Mouse (Mus musculus): ENCODE measurements around the gene Rplp1. TPM values are rescaled to one million over a fixed set of nuclear protein-coding genes. Genes with fewer than 3 reads are reported as not detected.

Gene Rplp1
- 4,785 and 5,477 TPM in 2 replicates for total RNA-seq (2017)

DNA sequence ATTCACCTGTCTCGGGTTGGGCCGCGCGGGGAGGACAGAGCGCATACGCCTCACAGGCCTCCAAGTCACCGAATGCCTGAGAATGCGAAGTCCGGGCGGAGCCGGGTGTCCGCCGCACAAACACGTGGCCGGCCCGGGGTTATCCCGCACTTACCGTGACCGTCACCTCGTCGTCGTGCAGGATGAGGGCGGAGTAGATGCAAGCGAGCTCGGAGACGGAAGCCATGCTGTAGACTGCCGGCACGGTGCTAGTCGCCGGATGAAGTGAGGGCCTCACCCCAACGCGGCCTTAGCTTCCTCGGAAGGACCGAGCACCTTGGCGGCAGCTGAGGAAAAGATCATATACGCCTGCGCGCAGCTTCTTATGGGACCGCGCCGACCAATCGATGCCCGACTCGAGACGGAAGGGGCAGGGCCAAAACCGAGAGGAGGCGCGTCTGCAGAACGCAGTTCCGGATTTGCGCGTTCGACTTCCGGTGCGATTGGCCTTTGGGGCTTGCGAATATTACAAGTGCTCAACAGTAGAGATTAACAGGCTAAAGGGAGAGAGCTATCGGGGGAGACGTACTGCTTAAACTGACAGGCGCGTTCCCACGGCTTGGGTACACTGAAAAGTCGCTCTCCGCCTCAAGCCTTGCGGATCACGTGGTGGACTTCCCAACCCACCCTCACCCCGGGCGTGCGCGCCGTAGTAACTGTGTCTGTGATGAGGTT, at the start of gene Rplp1:
Gene Rplp1 (minus strand): TSS at position 340 of the 714 bp plus-strand sequence.
- peak; percentile 88 to 94 for ATAC-seq (replicated peaks in 1 of 2; ENCODE audit: insufficient read depth in 1 of 2, low FRiP score in 2 of 2, low TSS enrichment in 1 of 2, low read depth in 1 of 2, poor library complexity in 2 of 2, severe bottlenecking in 2 of 2)

GRCm38 (mm10) chr9:61963356-61963755, 49.0 kb upstream of the Rplp1 start:
- ATAC-seq (replicated peaks in 1 of 2; ENCODE audit: insufficient read depth in 1 of 2, low FRiP score in 2 of 2, low TSS enrichment in 1 of 2, low read depth in 1 of 2, poor library complexity in 2 of 2, severe bottlenecking in 2 of 2), result peak; percentile 37 to 40

- no peak for ATAC-seq (replicated peaks in 1 of 2; ENCODE audit: insufficient read depth in 1 of 2, low FRiP score in 2 of 2, low TSS enrichment in 1 of 2, low read depth in 1 of 2, poor library complexity in 2 of 2, severe bottlenecking in 2 of 2)
These were observed 46.8 kb upstream of the Rplp1 start for GRCm38 (mm10) chr9:61961181-61961580.

DNA sequence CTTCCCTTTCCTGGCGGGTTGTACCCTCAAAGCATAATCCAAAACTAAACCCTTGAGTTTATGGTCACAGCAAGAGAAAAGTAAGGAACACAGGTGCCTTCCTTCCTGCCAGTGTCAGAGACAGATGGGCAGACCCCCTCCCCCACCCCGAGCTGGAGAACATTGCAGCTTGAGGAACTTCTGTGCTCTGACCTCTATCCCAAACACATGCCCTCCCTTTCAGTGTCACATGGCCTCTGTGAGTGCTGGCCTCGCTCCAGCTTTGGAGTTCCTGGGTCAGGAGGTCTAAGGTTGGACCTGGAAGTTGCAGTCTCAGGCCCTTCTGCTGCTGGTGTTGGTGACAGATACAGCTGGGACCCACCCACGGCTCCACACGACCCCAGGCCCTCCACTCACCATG, 46.4 kb upstream of the Rplp1 start:
- ATAC-seq (replicated peaks in 1 of 2; ENCODE audit: insufficient read depth in 1 of 2, low FRiP score in 2 of 2, low TSS enrichment in 1 of 2, low read depth in 1 of 2, poor library complexity in 2 of 2, severe bottlenecking in 2 of 2), result no peak

DNA sequence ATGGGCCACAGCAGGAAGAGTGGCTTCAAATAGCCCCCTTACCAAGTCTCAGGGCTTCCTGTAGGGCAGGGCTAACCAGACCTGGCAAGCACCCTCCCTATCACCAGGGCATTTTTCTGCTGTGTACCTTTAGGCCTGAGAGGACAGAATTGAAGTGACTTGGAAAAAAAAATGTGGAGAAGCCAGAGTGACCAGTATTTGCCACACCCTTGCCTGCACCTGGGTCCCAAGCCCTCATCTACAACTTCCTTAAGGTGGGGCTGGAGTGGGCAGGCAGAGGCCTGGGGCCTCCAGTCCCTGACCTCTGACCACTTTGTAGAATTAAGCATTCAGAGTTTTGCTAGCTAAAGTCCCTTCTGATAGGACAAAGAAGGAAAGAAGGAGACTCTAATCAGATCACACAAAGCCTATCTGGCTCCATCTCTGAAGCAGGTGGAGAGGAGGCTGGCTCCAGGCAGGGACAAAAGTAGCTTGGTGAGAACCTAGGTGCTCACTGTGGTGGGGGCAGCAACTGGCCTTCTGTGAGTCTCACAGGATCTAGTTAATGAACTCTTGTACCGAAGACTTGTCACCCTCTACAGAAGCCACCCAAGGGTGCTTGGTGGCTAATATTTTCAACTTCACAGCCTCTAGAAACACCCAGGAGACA, 45.7 kb upstream of the Rplp1 start:
- ATAC-seq (replicated peaks in 1 of 2; ENCODE audit: insufficient read depth in 1 of 2, low FRiP score in 2 of 2, low TSS enrichment in 1 of 2, low read depth in 1 of 2, poor library complexity in 2 of 2, severe bottlenecking in 2 of 2), result no peak

- ATAC-seq (replicated peaks in 1 of 2; ENCODE audit: insufficient read depth in 1 of 2, low FRiP score in 2 of 2, low TSS enrichment in 1 of 2, low read depth in 1 of 2, poor library complexity in 2 of 2, severe bottlenecking in 2 of 2), result no peak; a peak in 1 of 4 replicates
These were observed 40.4 kb upstream of the Rplp1 start for GRCm38 (mm10) chr9:61954707-61955106.

GRCm38 (mm10) chr9:61952241-61952640, 37.9 kb upstream of the Rplp1 start:
- ATAC-seq (replicated peaks in 1 of 2; ENCODE audit: insufficient read depth in 1 of 2, low FRiP score in 2 of 2, low TSS enrichment in 1 of 2, low read depth in 1 of 2, poor library complexity in 2 of 2, severe bottlenecking in 2 of 2), result no peak

DNA sequence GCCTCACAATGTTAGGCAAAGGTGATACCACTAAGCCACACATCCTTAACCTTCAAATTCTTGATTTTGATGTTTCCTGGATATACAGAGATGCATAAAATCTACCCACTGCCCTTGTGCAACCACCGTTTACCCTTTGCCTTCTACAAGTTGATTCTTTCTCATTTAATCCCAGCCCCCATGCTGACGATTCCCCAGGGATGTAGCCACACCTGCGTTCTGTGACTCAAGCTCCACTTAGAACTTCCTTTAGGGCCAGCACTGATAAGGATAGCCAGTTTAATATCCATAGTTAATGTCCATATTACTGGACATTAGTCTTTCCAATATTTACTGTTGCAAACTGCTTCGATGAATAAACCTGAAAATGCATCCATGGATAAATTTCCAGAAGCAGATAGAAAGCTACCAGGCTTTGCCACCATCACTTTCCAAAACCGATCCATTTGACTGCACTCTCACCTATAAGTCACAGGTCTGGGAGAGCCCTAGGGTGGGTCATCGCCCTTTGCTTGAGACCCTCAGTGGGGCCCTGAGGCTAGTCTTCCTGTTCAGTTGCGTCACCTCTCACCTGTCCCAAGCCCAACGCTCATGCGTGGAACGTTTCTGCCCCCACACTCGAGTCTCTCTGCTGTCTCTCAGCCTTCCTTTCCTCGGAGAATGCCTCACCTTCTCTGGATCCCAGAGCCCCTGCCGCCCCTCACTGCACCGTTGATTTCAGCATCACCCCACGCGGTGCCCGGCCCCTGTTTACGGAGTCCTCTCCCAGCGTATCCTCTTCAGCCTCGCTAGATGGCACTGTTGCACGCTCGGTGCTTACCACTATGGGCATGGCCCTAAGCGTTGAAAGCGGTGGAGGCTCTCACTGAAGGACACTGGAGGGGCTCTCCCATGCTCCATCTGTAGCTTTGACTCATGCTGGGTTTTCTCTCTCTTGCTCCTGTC, 33.3 kb upstream of the Rplp1 start:
- peak; percentile 88 to 94 for ATAC-seq (replicated peaks in 1 of 2; ENCODE audit: insufficient read depth in 1 of 2, low FRiP score in 2 of 2, low TSS enrichment in 1 of 2, low read depth in 1 of 2, poor library complexity in 2 of 2, severe bottlenecking in 2 of 2)

GRCm38 (mm10) chr9:61946623-61947401, 32.5 kb upstream of the Rplp1 start, which contains the start of gene Kif23:
Gene Kif23 (minus strand): TSS chr9:61946774.
- peak; percentile 89 for ATAC-seq (replicated peaks in 1 of 2; ENCODE audit: insufficient read depth in 1 of 2, low FRiP score in 2 of 2, low TSS enrichment in 1 of 2, low read depth in 1 of 2, poor library complexity in 2 of 2, severe bottlenecking in 2 of 2)

DNA sequence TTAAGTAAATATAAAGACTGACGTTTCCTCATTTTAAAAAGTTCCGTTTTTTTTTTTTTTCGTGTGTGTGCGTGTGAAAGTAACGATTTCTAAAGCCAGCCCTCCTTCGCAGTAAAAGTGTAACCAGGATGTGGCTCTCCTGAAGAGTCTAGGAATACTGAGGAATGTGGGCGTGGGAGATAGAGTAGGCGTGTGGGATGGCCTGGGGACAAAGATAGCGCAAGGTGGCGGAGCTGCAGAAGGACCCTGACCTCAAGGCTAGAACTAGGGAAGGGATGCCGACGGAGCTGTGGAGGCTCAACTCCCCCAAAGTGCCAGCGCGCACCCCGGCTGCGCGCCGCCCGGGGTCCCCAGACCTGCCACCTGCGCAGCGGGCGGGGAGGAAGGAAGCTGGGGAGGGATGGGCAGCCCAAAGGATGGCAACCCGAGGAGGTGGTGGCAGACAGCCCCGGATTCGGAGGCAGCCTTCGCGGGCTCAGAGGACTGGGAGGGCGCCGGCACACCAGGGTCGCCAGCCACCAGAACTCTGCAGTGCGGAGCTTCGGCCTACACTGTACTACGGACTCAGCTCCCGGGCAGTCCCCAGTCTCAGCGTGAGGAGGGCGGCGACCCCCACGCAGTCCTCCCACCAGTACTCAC, 31.8 kb upstream of the Rplp1 start:
- peak; percentile 8 to 26; a peak in 2 of 4 replicates for ATAC-seq (replicated peaks in 1 of 2; ENCODE audit: insufficient read depth in 1 of 2, low FRiP score in 2 of 2, low TSS enrichment in 1 of 2, low read depth in 1 of 2, poor library complexity in 2 of 2, severe bottlenecking in 2 of 2)

- no peak for ATAC-seq (replicated peaks in 1 of 2; ENCODE audit: insufficient read depth in 1 of 2, low FRiP score in 2 of 2, low TSS enrichment in 1 of 2, low read depth in 1 of 2, poor library complexity in 2 of 2, severe bottlenecking in 2 of 2)
These were observed 26.7 kb upstream of the Rplp1 start for GRCm38 (mm10) chr9:61941054-61941453.

DNA sequence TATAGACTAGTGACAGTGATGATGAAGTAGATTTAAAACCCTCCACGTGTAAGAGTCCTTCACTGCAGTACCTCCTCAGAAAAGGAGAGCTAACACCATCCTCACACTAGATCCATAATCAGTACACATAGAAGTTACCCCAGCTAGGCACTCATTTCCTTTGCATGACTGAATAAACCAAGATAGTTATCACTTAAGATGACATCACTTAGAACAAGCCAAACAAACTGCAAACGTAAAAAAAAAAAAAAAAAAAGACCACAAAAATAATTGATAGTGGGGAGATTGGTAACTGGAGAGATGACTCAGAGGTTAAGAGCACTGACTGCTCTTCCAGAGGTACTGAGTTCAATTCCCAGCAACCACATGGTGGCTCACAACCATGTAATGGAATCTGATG, 19.0 kb upstream of the Rplp1 start:
- ATAC-seq (replicated peaks in 1 of 2; ENCODE audit: insufficient read depth in 1 of 2, low FRiP score in 2 of 2, low TSS enrichment in 1 of 2, low read depth in 1 of 2, poor library complexity in 2 of 2, severe bottlenecking in 2 of 2), result no peak

DNA sequence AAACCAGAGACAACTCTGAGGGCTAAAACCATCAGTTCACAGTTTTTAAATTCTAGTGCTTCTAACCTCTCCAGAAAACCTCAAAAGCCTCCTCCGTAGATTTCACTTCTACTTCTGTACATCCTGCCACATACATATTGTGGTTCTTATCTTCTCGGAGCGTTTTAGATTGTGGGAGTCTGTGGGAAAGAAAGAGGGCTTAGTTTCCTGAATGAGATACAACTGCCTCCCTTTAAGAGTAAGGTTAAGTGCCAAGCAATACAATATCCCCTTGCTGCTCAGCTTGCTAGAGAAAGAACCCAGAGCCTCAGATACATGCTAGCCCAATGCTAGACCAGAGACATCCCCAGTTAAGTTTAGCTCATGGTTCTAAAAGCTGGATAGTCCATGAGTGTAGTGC, 17.7 kb upstream of the Rplp1 start:
- ATAC-seq (replicated peaks in 1 of 2; ENCODE audit: insufficient read depth in 1 of 2, low FRiP score in 2 of 2, low TSS enrichment in 1 of 2, low read depth in 1 of 2, poor library complexity in 2 of 2, severe bottlenecking in 2 of 2), result peak; percentile 48 to 49; a peak in 1 of 4 replicates

DNA sequence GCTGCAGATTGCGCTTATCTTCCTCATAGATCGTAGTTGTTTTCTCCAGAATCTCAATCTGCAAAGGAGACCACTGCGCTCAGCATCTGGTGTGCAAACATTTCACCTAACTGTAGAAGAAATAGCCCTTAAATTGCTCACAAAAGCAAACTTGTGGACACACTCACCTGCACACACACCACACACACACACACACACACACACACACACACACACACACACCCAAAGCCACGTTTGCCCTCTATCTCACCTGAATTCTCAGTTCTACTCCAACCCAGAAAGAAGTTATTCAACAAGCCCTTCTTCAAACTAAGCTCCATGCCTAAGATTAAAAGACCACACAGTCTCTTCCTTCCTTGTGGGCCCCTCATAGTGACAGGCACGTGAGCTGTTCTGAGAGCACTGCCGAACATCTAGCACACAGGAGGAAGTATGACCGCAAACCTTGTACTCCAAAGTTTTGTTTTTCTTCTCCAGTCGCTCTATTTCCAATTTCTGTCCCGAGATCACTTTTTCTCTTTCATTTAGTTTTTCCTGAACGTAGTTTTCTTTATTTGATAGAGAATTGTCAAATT, 10.8 kb upstream of the Rplp1 start:
- ATAC-seq (replicated peaks in 1 of 2; ENCODE audit: insufficient read depth in 1 of 2, low FRiP score in 2 of 2, low TSS enrichment in 1 of 2, low read depth in 1 of 2, poor library complexity in 2 of 2, severe bottlenecking in 2 of 2), result peak; percentile 66 to 88

- no peak for ATAC-seq (replicated peaks in 1 of 2; ENCODE audit: insufficient read depth in 1 of 2, low FRiP score in 2 of 2, low TSS enrichment in 1 of 2, low read depth in 1 of 2, poor library complexity in 2 of 2, severe bottlenecking in 2 of 2)
These were observed 6.0 kb upstream of the Rplp1 start for GRCm38 (mm10) chr9:61920331-61920730.

GRCm38 (mm10) chr9:61919464-61919863, 5.1 kb upstream of the Rplp1 start:
- no peak for ATAC-seq (replicated peaks in 1 of 2; ENCODE audit: insufficient read depth in 1 of 2, low FRiP score in 2 of 2, low TSS enrichment in 1 of 2, low read depth in 1 of 2, poor library complexity in 2 of 2, severe bottlenecking in 2 of 2)
